Mouse (Mus musculus): ENCODE data around the gene Thap3.

Gene Thap3

GRCm38 (mm10) chr4:151985886-151986285 is 2.9 kb downstream of the Thap3 start:
- no peak for DNase-seq (ENCODE audit: low spot score in 2 of 2)

- DNase-seq (ENCODE audit: low spot score in 2 of 2) = no peak
These were observed 5.2 kb downstream of the Thap3 start for GRCm38 (mm10) chr4:151983560-151983959.

- DNase-seq (ENCODE audit: low spot score in 2 of 2) = no peak
These were observed 5.8 kb downstream of the Thap3 start for GRCm38 (mm10) chr4:151983043-151983442.

- peak in 1 of 2 experiments; percentile 87 for DNase-seq (ENCODE audit: low spot score in 2 of 2)
These were observed 7.4 kb downstream of the Thap3 start for GRCm38 (mm10) chr4:151981363-151981762.

- DNase-seq (ENCODE audit: low spot score in 2 of 2) = no peak
These were observed 8.1 kb downstream of the Thap3 start for GRCm38 (mm10) chr4:151980699-151981098.

DNA sequence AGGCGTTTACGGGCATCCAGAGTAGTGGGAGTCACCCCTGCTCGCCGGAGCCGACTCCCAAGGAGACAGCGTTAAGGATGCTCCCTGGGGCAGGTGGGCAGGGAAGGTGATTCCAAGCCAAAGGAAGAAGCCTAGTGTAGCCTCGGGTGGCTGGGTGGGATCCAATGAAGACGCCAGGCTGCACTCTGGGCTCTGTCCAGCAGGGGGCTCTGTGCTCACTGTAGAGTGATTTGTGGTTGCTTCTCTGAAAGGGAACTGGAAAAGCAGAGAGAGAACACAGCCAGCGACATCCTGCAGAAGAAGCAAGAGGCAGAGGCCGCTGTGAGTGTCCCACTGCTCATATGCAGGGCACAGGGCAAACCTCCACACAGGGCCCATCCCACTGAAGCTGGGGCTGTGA is 11.0 kb downstream of the Thap3 start:
- DNase-seq (ENCODE audit: low spot score in 2 of 2) = peak in 1 of 2 experiments; percentile 92

- no peak for DNase-seq (ENCODE audit: low spot score in 2 of 2)
These were observed 13.4 kb downstream of the Thap3 start for GRCm38 (mm10) chr4:151975441-151975840.

- DNase-seq (ENCODE audit: low spot score in 2 of 2) = no peak
These were observed 16.4 kb downstream of the Thap3 start for GRCm38 (mm10) chr4:151972221-151972967.

DNA sequence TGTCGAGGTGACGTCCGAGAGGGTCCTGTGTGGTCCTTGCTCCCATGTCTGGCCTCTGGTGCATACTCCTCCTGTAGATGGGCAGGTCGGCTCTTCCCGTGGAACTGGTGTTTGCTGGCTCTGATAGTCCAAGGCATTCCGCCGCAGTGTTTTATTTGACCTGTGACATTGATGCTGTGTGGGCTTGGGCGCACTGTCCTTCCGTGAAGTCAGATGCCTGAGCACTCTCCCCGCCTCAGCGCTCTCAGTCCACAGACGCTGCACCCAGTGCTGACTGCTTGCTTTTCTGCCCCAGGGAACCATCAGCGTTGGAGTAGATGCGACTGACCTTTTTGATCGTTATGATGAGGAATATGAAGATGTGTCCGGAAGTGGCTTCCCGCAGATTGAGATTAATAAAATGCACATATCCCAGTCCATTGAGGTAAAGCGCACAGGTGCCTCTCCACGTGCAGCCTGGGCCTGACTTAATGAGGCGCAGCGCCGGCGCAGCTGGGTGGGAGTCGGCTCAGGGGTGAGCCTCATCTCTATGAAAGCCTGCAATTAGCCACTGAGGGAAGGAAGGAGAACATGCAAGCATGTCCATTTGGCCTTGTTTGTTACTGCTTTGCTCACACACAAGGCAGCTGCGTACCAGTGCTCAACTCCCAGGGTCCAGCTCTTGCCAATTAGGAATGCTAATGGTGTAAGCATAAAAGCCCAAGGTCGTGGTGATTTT is 20.4 kb downstream of the Thap3 start:
- no peak for DNase-seq (ENCODE audit: low spot score in 2 of 2)

DNA sequence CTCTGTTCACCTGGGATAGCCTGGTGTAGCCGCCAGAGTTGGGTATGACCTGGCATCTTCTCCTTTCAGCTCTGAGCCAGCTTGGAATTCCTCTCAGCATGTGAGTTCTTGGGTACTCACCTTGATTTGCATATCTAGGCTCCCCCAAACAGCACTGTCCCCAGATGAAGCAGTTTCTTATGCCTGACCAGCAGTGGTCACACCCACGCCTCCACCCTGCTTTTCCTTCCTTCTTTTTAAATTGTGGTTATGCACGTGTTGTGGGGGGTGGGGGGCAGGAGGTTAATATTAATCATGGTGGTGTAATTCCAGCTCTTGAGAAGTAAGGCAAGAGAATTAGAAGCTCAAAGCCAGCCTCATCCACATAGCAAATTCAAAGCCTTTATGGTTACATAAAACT is 26.0 kb downstream of the Thap3 start:
- no peak for DNase-seq (ENCODE audit: low spot score in 2 of 2)

DNA sequence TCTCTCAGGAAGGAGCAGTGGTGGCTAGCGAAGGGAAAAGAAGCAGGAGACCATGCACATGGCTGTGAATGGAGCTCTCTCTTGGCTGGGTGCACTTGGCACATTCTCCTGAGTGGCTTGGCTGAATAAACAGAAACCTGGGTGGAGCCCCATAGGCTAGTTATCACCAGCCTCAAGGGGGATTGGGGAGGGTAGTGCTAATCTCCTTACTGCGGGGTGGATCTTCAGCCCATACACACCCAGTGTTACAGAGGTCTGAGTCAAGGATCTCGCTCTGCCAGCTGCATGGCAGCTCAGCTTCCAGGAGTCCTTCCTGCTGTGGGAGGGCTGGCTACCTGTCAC is 28.3 kb downstream of the Thap3 start:
- no peak for DNase-seq (ENCODE audit: low spot score in 2 of 2)

DNA sequence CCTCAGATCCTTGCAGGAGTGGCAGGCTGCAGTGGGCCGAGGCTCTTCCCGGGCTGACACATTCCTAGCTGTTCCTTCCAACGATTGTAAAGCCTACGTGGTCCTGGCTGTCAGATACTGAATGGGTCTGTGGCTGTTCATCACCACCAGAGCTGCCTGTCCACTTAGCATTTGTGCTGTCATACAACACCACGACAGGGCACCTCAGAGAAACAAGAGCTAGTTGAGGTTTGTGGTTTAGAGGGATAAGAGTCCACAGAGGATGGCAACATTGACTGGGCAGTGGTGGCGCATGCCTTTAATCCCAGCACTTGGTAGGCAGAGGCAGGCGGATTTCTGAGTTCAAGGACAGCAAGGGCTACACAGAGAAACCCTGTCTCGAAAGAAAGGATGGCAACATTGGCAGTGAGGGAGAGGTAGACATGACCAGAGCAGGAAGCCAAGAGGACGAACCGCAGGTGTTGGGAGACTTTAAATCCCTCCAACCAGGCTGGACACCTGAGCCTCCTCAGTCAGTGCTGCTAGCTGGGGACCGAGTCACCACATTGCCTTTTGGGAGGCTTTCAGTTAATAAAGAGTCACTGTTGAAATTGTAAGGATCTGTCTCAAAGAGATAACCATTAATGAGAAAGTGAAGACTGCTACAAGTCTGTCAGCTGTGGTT is 28.8 kb downstream of the Thap3 start:
- no peak for DNase-seq (ENCODE audit: low spot score in 2 of 2)

DNA sequence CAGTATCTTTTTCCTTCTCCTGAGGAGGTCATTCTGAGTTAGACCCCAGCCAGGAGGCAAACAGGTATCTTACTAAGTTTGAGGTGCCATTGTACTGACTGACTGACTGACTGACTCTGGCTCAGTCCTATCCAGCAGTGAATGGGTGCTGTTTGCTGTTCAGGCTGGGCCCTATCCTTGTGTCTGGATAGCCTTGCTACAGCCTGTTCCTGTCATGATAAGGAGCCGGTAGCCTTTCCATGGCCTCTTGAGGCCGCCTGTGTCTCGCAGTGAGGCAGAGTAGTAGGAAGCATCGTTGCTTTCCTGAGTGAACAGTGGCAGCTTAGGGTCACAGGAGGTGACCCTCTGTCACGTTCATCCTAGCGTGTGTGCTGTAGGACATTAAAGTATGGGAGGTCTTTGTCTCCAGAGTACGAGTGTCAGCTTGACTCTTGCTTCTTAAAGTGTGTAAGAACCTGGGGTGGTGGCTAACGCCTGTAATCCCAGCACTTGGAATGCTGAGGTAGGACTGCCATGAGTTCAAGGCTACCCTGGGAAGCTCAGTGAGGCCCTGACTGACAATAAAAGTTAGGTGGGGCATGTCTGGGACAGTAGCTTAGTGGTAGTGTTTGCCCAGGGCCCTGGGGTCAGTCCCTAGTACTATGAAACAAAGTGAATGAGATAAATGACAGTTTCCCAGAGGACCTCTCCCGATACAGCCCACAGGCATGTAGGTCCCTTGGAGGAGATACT is 31.0 kb downstream of the Thap3 start:
- no peak for DNase-seq (ENCODE audit: low spot score in 2 of 2)

DNA sequence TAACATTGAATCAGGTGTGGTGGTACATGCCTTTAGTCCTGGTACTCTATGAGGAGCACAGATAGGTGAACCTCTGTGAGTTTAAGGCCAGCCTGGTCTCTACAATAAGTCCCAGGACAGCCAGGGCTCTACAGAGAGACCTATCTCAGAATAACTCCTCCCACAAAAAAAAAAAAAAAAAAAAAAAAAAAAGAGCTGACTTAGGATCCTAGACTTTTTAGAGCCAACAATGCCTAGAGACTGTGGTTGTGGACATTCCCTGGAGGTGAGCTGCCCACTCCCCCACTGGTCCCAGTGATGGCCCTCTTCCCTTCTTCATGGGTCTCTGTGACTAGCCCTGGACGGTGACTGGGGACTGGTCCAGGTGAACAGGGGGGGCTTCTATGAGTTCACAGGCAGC is 33.0 kb downstream of the Thap3 start:
- no peak for DNase-seq (ENCODE audit: low spot score in 2 of 2)

GRCm38 (mm10) chr4:151953209-151953608 is 35.6 kb downstream of the Thap3 start:
- DNase-seq (ENCODE audit: low spot score in 2 of 2) = no peak

GRCm38 (mm10) chr4:151948497-151949471 is 40.0 kb downstream of the Thap3 start:
- DNase-seq (ENCODE audit: low spot score in 2 of 2) = no peak

GRCm38 (mm10) chr4:151946211-151946610 is 42.6 kb downstream of the Thap3 start:
- DNase-seq (ENCODE audit: low spot score in 2 of 2) = no peak

DNA sequence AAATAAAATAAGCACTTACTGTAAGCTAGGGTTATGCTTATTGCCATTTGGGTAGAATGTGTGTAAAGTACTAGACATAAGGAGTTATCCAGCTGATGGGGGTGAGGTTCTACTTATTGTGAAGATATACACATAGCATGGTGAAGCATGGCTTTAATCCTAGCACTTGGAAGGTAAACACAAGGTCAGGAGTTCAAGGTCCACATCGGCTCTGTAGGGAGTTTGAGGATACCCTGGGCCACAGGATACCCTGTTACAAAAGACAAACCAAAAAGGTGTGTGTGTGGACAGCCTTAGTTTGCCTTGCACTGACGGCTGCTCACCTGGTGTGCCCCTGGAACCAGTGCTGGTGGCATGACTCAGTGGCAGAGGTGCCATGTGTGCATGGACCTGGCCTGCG is 50.7 kb downstream of the Thap3 start:
- DNase-seq (ENCODE audit: low spot score in 2 of 2) = no peak

GRCm38 (mm10) chr4:151937441-151937840 is 51.4 kb downstream of the Thap3 start:
- DNase-seq (ENCODE audit: low spot score in 2 of 2) = no peak

GRCm38 (mm10) chr4:151934215-151934572 is 54.6 kb downstream of the Thap3 start:
- no peak for DNase-seq (ENCODE audit: low spot score in 2 of 2)
